Mouse (Mus musculus) testis, adult 2 months (tissue): ENCODE results near the gene Spn.

ENCODE experiments used
- CTCF ChIP-seq: fragments of 200-500 bp; IDR thresholded peaks from 2 replicates; pipeline ENCODE4 v1.5.1; 2012; ENCODE audit warnings: low read depth, mild to moderate bottlenecking, inconsistent platforms, low read length, moderate library complexity; ENCODE audit not compliant: control insufficient read depth, insufficient read depth, insufficient replicate concordance
- POLR2A ChIP-seq: fragments of 200-500 bp; IDR thresholded peaks from 2 replicates; pipeline ENCODE4 v1.6.1; 2012; ENCODE audit warnings: low read depth, mild to moderate bottlenecking, inconsistent platforms, low read length, moderate library complexity; ENCODE audit not compliant: control insufficient read depth

DNA sequence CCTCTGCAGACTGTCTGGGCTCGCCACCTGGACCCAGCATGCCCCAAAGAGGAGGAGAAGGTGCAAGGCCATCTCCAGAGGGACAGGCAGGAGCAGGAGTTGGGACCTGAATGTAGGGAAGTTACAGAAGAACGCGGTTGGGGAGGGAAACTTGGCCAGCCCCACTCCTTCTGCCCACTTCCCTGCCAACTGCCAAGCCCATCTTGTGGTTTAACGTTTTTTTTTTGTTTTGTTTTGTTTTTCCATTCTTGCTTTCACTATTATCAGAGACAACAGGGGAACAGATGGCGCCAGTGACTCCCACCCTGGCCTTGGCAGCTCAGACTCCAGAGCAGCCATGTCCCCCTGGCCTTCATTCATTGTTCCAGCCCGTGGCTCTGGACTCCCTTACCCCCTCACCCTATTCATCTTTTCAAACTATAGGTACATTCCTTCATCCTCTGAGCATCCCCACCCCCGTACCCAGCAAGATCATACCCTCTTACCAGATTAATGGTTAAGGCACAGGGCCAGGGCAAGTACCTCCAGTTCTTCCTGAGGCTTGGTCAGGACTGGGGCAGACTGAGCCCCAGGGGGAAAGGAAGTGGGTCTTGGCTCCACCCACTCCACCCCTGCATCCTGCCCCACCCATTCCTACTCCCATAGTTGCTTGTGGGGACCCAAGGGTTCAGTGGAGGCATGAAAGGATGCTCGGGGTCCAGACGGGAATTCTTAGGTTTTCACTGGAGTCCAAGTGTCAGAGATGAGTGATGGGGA lies at the start of gene Spn:
- TF ChIP-seq CTCF (no peak), POLR2A (no peak)
